Mouse (Mus musculus) bone marrow, adult 2 months (tissue): ENCODE measurements around the gene Ttll5.

Experiments
- CTCF ChIP-seq: fragments of 200-500 bp; IDR thresholded peaks from 2 replicates; pipeline ENCODE4 v1.5.1; 2011; ENCODE audit warnings: low read length, control low read depth; ENCODE audit not compliant: control insufficient read depth, insufficient read depth
- POLR2A ChIP-seq: fragments of 200-500 bp; IDR thresholded peaks from 2 replicates; pipeline ENCODE4 v1.6.1; 2011; ENCODE audit warnings: low read depth, mild to moderate bottlenecking, control low read depth, low read length, borderline replicate concordance; ENCODE audit not compliant: control insufficient read depth

DNA sequence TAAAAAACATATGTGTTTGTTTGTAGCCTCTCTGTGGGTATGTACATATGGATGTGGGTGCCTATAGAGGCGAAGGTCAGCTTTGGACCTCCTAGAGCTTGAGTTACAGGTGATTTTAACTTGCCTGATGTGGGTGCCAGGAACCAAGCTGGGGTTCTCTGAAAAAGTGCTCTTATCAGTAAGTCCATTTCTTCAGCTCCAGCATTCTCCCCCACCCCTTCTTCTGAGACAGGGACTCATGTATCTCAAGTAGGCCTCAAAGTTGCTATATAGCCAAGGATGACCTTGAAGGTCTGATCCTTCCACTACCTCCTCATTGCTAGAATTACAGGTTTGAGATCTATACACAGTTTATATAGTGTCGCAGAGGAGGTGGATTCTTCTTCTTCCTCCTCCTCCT lies 81.2 kb downstream of the Ttll5 start:
- TF ChIP-seq CTCF (no peak), POLR2A (no peak)
